Mouse (Mus musculus): ENCODE data around the gene Hs2st1.

GRCm38 (mm10) chr3:144570047-144570815, at the start of gene Hs2st1, which contains the start of gene Selenof:
- TF ChIP-seq POLR2A (IDR thresholded peaks at IDR 0.05; ENCODE audit: low read depth, low read length) (peak; percentile 98), CTCF (conservative IDR thresholded peaks at IDR 0.05 in 1 of 2, IDR thresholded peaks at IDR 0.05 in 1 of 2; ENCODE audit: low read depth in 2 of 2, low read length in 2 of 2) (peak in 1 of 2 experiments; percentile 36; a peak in 2 of 4 replicates), ZC3H11A (IDR thresholded peaks at IDR 0.05; ENCODE audit: low read depth, low read length) (no peak), USF1 (IDR thresholded peaks at IDR 0.05; ENCODE audit: low read depth, low read length) (peak; percentile 87), ZKSCAN1 (IDR thresholded peaks at IDR 0.05; ENCODE audit: borderline replicate concordance, low read depth, low read length) (no peak), CHD1 (IDR thresholded peaks at IDR 0.05; ENCODE audit: low read depth, low read length) (no peak), RAD21 (IDR thresholded peaks at IDR 0.05; ENCODE audit: low read depth, low read length) (no peak), NELFE (IDR thresholded peaks at IDR 0.05; ENCODE audit: low read depth, low read length) (peak; percentile 100)

Data from CH12.LX (cell line).